Mouse (Mus musculus): ENCODE data around the gene Itgax.

GRCm38 (mm10) chr7:128178385-128178784 is 49.0 kb downstream of the Itgax start:
- TF ChIP-seq CTCF (IDR thresholded peaks at IDR 0.05; ENCODE audit: borderline replicate concordance, extremely low read depth, insufficient read depth, insufficient read length), result no peak
- no peak for TF ChIP-seq POLR2A (IDR thresholded peaks at IDR 0.05; ENCODE audit: borderline replicate concordance, extremely low read depth, insufficient read depth, insufficient read length, poor library complexity, severe bottlenecking)

Data from brain, embryonic 14.5 days (tissue).